Mouse (Mus musculus): Measurements from ENCODE around the gene Fshr. TPM values are rescaled to one million over a fixed set of nuclear protein-coding genes. Genes with fewer than 3 reads are reported as not detected.
"Not testable (repeated sequence)": the region's sequence is repeated elsewhere in the genome, so short reads cannot be mapped to it uniquely, and the experiment has no call there.

The Fshr gene
- polyA plus RNA-seq (2015; fragmentation: Nextera tagmentation; extraction: Ambion mirVana), result not detected in 2 replicates

GRCm38 (mm10) chr17:89200575-89200974 is at the start of gene Fshr:
Gene Fshr, minus strand, starts transcription at chr17:89200675.
- 91% methylated on average over 6 of the region's 6 CpGs for WGBS

GRCm38 (mm10) chr17:89202181-89202580 is 1.7 kb upstream of the Fshr start:
- Histone ChIP-seq H3K27me3 (replicated peaks) (no peaks in the 10 kb centered on the region), H3K27ac (no peak overlapping the region), H3K9me3 (no peaks in the 10 kb centered on the region), H3K4me1 (no peaks in the 10 kb centered on the region), H3K9ac (no peak overlapping the region), H3K4me2 (no peak overlapping the region), H3K4me3 (no peak overlapping the region), H3K36me3 (replicated peaks) (no peaks in the 10 kb centered on the region)
- 87% methylated on average over 6 of the region's 6 CpGs for WGBS
- ATAC-seq (replicated peaks), result no peak

More at GRCm38 (mm10) chr17:89200575-89200974, at the start of gene Fshr:
- Histone ChIP-seq H3K4me2 (no peak within 1 kb of the TSS), H3K27ac (no peak within 1 kb of the TSS), H3K4me1 (no peaks in the 10 kb centered on the region), H3K36me3 (replicated peaks) (no peaks in the 10 kb centered on the region), H3K9ac (no peak within 1 kb of the TSS), H3K27me3 (replicated peaks) (no peaks in the 10 kb centered on the region), H3K4me3 (no peak within 1 kb of the TSS), H3K9me3 (no peaks in the 10 kb centered on the region)
- ATAC-seq (replicated peaks), result no peak

- Histone ChIP-seq H3K9ac (no peak overlapping the region), H3K4me1 (no peaks in the 10 kb centered on the region), H3K27me3 (replicated peaks) (no peaks in the 10 kb centered on the region), H3K27ac (no peak overlapping the region), H3K9me3 (no peaks in the 10 kb centered on the region), H3K4me2 (no peak overlapping the region), H3K4me3 (no peak overlapping the region), H3K36me3 (replicated peaks) (no peaks in the 10 kb centered on the region)
- no peak for ATAC-seq (replicated peaks)
- 87% methylated on average over 1 of the region's 1 CpGs for WGBS
Observed at GRCm38 (mm10) chr17:89173545-89173944, 26.9 kb downstream of the Fshr start.

- no peaks in the 10 kb centered on the region for H3K9me3 ChIP-seq
- H3K27ac ChIP-seq, result no peak overlapping the region
- ATAC-seq (replicated peaks), result no peak
- H3K4me1 ChIP-seq, result no peaks in the 10 kb centered on the region
- H3K27me3 ChIP-seq (replicated peaks), result no peaks in the 10 kb centered on the region
- no peaks in the 10 kb centered on the region for H3K36me3 ChIP-seq (replicated peaks)
- no peak overlapping the region for H3K4me2 ChIP-seq
- H3K9ac ChIP-seq, result no peak overlapping the region
- H3K4me3 ChIP-seq, result no peak overlapping the region
Observed at GRCm38 (mm10) chr17:89164773-89165172, 35.7 kb downstream of the Fshr start.

- H3K36me3 ChIP-seq (replicated peaks), result no peaks in the 10 kb centered on the region
- no peaks in the 10 kb centered on the region for H3K27me3 ChIP-seq (replicated peaks)
- H3K4me3 ChIP-seq, result no peak overlapping the region
- no peak overlapping the region for H3K4me2 ChIP-seq
- no peaks in the 10 kb centered on the region for H3K4me1 ChIP-seq
- no peak for ATAC-seq (replicated peaks)
- whole genome bisulfite sequencing, result 97% methylated on average over 3 of the region's 3 CpGs
- H3K9me3 ChIP-seq, result no peaks in the 10 kb centered on the region
- no peak overlapping the region for H3K9ac ChIP-seq
- no peak overlapping the region for H3K27ac ChIP-seq
Observed at GRCm38 (mm10) chr17:89162475-89162874, 38.0 kb downstream of the Fshr start.

- H3K9ac ChIP-seq; H3K4me2 ChIP-seq; H3K9me3 ChIP-seq; H3K27me3 ChIP-seq (replicated peaks); H3K27ac ChIP-seq; H3K36me3 ChIP-seq (replicated peaks); H3K4me1 ChIP-seq; H3K4me3 ChIP-seq; ATAC-seq (replicated peaks): not testable (repeated sequence)
- 92% methylated on average over 3 of the region's 3 CpGs for WGBS
Observed at GRCm38 (mm10) chr17:89159343-89159742, 41.1 kb downstream of the Fshr start.

- Histone ChIP-seq H3K4me1 (no peaks in the 10 kb centered on the region), H3K9me3 (no peaks in the 10 kb centered on the region), H3K36me3 (replicated peaks) (no peaks in the 10 kb centered on the region), H3K9ac (no peak overlapping the region), H3K27me3 (replicated peaks) (no peaks in the 10 kb centered on the region), H3K27ac (no peak overlapping the region), H3K4me2 (no peak overlapping the region), H3K4me3 (no peak overlapping the region)
- WGBS, result 91% methylated on average over 6 of the region's 6 CpGs
- no peak for ATAC-seq (replicated peaks)
Observed at GRCm38 (mm10) chr17:89144806-89145205, 55.7 kb downstream of the Fshr start.

- Histone ChIP-seq H3K36me3 (replicated peaks) (no peaks in the 10 kb centered on the region), H3K27me3 (replicated peaks) (no peaks in the 10 kb centered on the region), H3K9me3 (no peaks in the 10 kb centered on the region), H3K9ac (no peak overlapping the region), H3K4me2 (no peak overlapping the region), H3K27ac (no peak overlapping the region), H3K4me3 (no peak overlapping the region), H3K4me1 (no peaks in the 10 kb centered on the region)
- no peak for ATAC-seq (replicated peaks)
- 83% methylated on average over 2 of the region's 2 CpGs for WGBS
Observed at GRCm38 (mm10) chr17:89120023-89120422, 80.5 kb downstream of the Fshr start.

GRCm38 (mm10) chr17:89119250-89119649 is 81.2 kb downstream of the Fshr start:
- Histone ChIP-seq H3K9ac (no peak overlapping the region), H3K27me3 (replicated peaks) (no peaks in the 10 kb centered on the region), H3K36me3 (replicated peaks) (no peaks in the 10 kb centered on the region), H3K27ac (no peak overlapping the region), H3K4me3 (no peak overlapping the region), H3K9me3 (no peaks in the 10 kb centered on the region), H3K4me1 (no peaks in the 10 kb centered on the region), H3K4me2 (no peak overlapping the region)
- no peak for ATAC-seq (replicated peaks)
- 56% methylated on average over 2 of the region's 2 CpGs for WGBS

GRCm38 (mm10) chr17:89113944-89114343 is 86.5 kb downstream of the Fshr start:
- H3K9ac ChIP-seq, result no peak overlapping the region
- no peaks in the 10 kb centered on the region for H3K4me1 ChIP-seq
- no peak overlapping the region for H3K4me3 ChIP-seq
- no peak overlapping the region for H3K4me2 ChIP-seq
- H3K27me3 ChIP-seq (replicated peaks), result no peaks in the 10 kb centered on the region
- no peaks in the 10 kb centered on the region for H3K36me3 ChIP-seq (replicated peaks)
- ATAC-seq (replicated peaks), result no peak
- no peaks in the 10 kb centered on the region for H3K9me3 ChIP-seq
- H3K27ac ChIP-seq, result no peak overlapping the region

- no peak overlapping the region for H3K4me2 ChIP-seq
- H3K27me3 ChIP-seq (replicated peaks), result no peaks in the 10 kb centered on the region
- no peak for ATAC-seq (replicated peaks)
- no peak overlapping the region for H3K9ac ChIP-seq
- no peak overlapping the region for H3K27ac ChIP-seq
- H3K4me3 ChIP-seq, result no peak overlapping the region
- H3K9me3 ChIP-seq, result no peaks in the 10 kb centered on the region
- no peaks in the 10 kb centered on the region for H3K4me1 ChIP-seq
- WGBS, result 87% methylated on average over 5 of the region's 5 CpGs
- no peaks in the 10 kb centered on the region for H3K36me3 ChIP-seq (replicated peaks)
Observed at GRCm38 (mm10) chr17:89100719-89101350, 99.6 kb downstream of the Fshr start.

GRCm38 (mm10) chr17:89099733-89100132 is 100.7 kb downstream of the Fshr start:
- not testable (repeated sequence) for H3K9me3 ChIP-seq; H3K4me3 ChIP-seq; H3K36me3 ChIP-seq (replicated peaks); H3K4me2 ChIP-seq; H3K9ac ChIP-seq; H3K27me3 ChIP-seq (replicated peaks); H3K27ac ChIP-seq; ATAC-seq (replicated peaks); H3K4me1 ChIP-seq
- 90% methylated on average over 1 of the region's 1 CpGs for WGBS

GRCm38 (mm10) chr17:89089692-89090475 is 110.6 kb downstream of the Fshr start:
- Histone ChIP-seq H3K4me1 (no peaks in the 10 kb centered on the region), H3K4me3 (no peak overlapping the region), H3K27me3 (replicated peaks) (no peaks in the 10 kb centered on the region), H3K36me3 (replicated peaks) (no peaks in the 10 kb centered on the region), H3K9ac (no peak overlapping the region), H3K9me3 (no peaks in the 10 kb centered on the region), H3K4me2 (no peak overlapping the region), H3K27ac (no peak overlapping the region)
- no peak for ATAC-seq (replicated peaks)
- 80% methylated on average over 5 of the region's 5 CpGs for WGBS
